Mouse (Mus musculus) central nervous system, embryonic 14 days (tissue): ENCODE results near the gene Amd2. TPM values are rescaled to one million over a fixed set of nuclear protein-coding genes. Genes with fewer than 3 reads are reported as not detected.

ENCODE experiments used
- polyA plus RNA-seq: library from polyadenylated mRNA; depleted of rRNA; stranded (reverse); fragments of >200 nt; gene quantifications from 2 replicates; pipeline ENCODE4 v1.2.3, GENCODE M21; 2012; rRNA removed

The Amd2 gene
- polyA plus RNA-seq = 0.50 and 0.55 TPM in 2 replicates

GRCm38 (mm10) chr10:35711792-35712191, at the start of gene Amd2:
TSS of gene Amd2 (minus strand) at chr10:35711892.

